In genomic region chr4:56364594-56364993, GRCm38 (mm10) we compare ENCODE assay signal across 32 mouse cellular contexts.
"Had no signal": no experiment of that assay in that cellular context is flagged by ENCODE, and none has a peak within 500 bp of the region (broad histone marks: within the 10 kb centered on the region; RNA-seq: fewer than 3 reads in every experiment).

No protein-coding gene starts in this region.

- DNase-seq: left cerebral cortex, postnatal 4 days; liver; liver, embryonic 13.5 days; liver, postnatal 0 days; lung, adult 18-20 months; lung, adult 2 months; lung, embryonic 14.5 days; lung, postnatal 10 days; lung, postnatal 14 days; lung, postnatal 36 days; lung, postnatal 4 days; midbrain, embryonic 14.5 days had no signal

- H3K27me3 ChIP-seq: limb, embryonic 12.5 days; limb, embryonic 13.5 days; limb, embryonic 15.5 days; liver, embryonic 12.5 days; liver, embryonic 13.5 days; liver, embryonic 15.5 days; lung, embryonic 15.5 days; megakaryocyte, embryonic 14.5 days; midbrain, embryonic 12.5 days; midbrain, embryonic 13.5 days; midbrain, embryonic 15.5 days; neural tube, embryonic 12.5 days had no signal

- H3K9ac ChIP-seq: limb, embryonic 12.5 days; limb, embryonic 13.5 days; limb, embryonic 15.5 days; liver, embryonic 12.5 days; liver, embryonic 13.5 days; liver, embryonic 14.5 days; liver, embryonic 15.5 days; liver, postnatal 0 days; lung, embryonic 14.5 days; lung, embryonic 15.5 days; midbrain, embryonic 12.5 days; midbrain, embryonic 13.5 days; midbrain, embryonic 15.5 days; neural tube, embryonic 12.5 days had no signal

- ATAC-seq: liver, embryonic 12.5 days; liver, postnatal 0 days; lung, postnatal 0 days; midbrain, embryonic 15.5 days; midbrain, embryonic 16.5 days had no signal

- H3K36me3 ChIP-seq: limb, embryonic 10.5 days; limb, embryonic 12.5 days; limb, embryonic 13.5 days; limb, embryonic 15.5 days; liver, embryonic 12.5 days; liver, embryonic 13.5 days; liver, embryonic 15.5 days; lung, embryonic 15.5 days; midbrain, embryonic 10.5 days; midbrain, embryonic 12.5 days; midbrain, embryonic 13.5 days; midbrain, embryonic 15.5 days; neural tube, embryonic 12.5 days had no signal

- H3K4me3 ChIP-seq: limb, embryonic 10.5 days; limb, embryonic 12.5 days; limb, embryonic 13.5 days; limb, embryonic 15.5 days; liver, embryonic 12.5 days; liver, embryonic 13.5 days; liver, embryonic 15.5 days; lung, embryonic 15.5 days; midbrain, embryonic 10.5 days; midbrain, embryonic 12.5 days; midbrain, embryonic 13.5 days; midbrain, embryonic 15.5 days; myocyte; neural tube, embryonic 12.5 days had no signal

- H3K4me1 ChIP-seq: limb, embryonic 10.5 days; limb, embryonic 12.5 days; liver, embryonic 12.5 days; liver, embryonic 13.5 days; liver, embryonic 15.5 days; lung, embryonic 15.5 days; megakaryocyte, embryonic 14.5 days; midbrain, embryonic 10.5 days; midbrain, embryonic 12.5 days; midbrain, embryonic 15.5 days; neural tube, embryonic 12.5 days had no signal

- H3K27ac ChIP-seq: limb, embryonic 10.5 days; limb, embryonic 12.5 days; limb, embryonic 13.5 days; limb, embryonic 15.5 days; liver, embryonic 12.5 days; liver, embryonic 13.5 days; liver, embryonic 14.5 days; liver, embryonic 15.5 days; lung, embryonic 15.5 days; macrophage; midbrain, embryonic 10.5 days; midbrain, embryonic 12.5 days; midbrain, embryonic 13.5 days; midbrain, embryonic 15.5 days; neural tube, embryonic 12.5 days had no signal

- H3K9me3 ChIP-seq: limb, embryonic 10.5 days; limb, embryonic 12.5 days; limb, embryonic 13.5 days; limb, embryonic 15.5 days; liver, embryonic 12.5 days; liver, embryonic 13.5 days; liver, embryonic 15.5 days; lung, embryonic 15.5 days; megakaryocyte, embryonic 14.5 days; midbrain, embryonic 10.5 days; midbrain, embryonic 12.5 days; midbrain, embryonic 13.5 days; midbrain, embryonic 15.5 days; neural tube, embryonic 12.5 days had no signal

- H3K4me2 ChIP-seq: limb, embryonic 12.5 days; limb, embryonic 13.5 days; limb, embryonic 15.5 days; liver, embryonic 11.5 days; liver, embryonic 12.5 days; liver, embryonic 13.5 days; liver, embryonic 15.5 days; lung, embryonic 14.5 days; lung, embryonic 15.5 days; midbrain, embryonic 11.5 days; midbrain, embryonic 12.5 days; midbrain, embryonic 13.5 days; midbrain, embryonic 15.5 days; neural tube, embryonic 12.5 days had no signal
